Mouse (Mus musculus) megakaryocyte progenitor cell, adult 5-6 weeks (primary cell): Measurements from ENCODE around the gene Mknk1. TPM values are rescaled to one million over a fixed set of nuclear protein-coding genes. Genes with fewer than 3 reads are reported as not detected.

ENCODE experiments used
- ATAC-seq: replicated peaks from 2 replicates; pipeline ENCODE4 v1.8.0; 2016; ENCODE audit warnings: mild to moderate bottlenecking, moderate TSS enrichment, inconsistent platforms; ENCODE audit not compliant: poor library complexity
- total RNA-seq, 2 experiments: library from RNA; stranded (forward) in 1 of 2; stranded (reverse) in 1 of 2; fragments of 157-497, 149-512 nt in 1 of 2; fragments of 200-1000 nt in 1 of 2; gene quantifications; 2 replicates each; pipeline versions ENCODE4 v1.2.3 to v1.2.4; 2015 to 2017

Mknk1 gene
- total RNA-seq, 2 experiments from 2014 or later, result 16.9 to 48.3 TPM

DNA sequence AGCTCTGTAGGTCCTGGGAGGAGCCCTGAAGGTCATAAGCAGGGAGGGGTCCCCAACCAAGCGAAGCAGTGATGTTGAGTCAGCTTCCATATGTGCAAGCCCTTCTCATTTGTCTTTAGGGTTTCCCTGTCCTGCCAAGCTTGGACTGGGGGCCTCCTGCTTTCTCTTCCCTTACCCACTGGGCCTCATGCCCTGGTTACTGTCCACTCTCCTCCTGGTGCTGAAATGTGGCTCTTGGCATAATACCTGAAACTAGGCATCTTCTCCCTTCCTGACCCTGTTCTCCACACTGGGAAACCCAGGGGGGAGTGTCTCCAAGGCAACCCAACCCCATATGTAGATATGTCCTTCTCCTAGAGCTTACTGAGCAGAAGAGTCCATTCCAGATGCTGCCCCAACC is 47.9 kb downstream of the Mknk1 start:
- ATAC-seq, result peak; percentile 68

DNA sequence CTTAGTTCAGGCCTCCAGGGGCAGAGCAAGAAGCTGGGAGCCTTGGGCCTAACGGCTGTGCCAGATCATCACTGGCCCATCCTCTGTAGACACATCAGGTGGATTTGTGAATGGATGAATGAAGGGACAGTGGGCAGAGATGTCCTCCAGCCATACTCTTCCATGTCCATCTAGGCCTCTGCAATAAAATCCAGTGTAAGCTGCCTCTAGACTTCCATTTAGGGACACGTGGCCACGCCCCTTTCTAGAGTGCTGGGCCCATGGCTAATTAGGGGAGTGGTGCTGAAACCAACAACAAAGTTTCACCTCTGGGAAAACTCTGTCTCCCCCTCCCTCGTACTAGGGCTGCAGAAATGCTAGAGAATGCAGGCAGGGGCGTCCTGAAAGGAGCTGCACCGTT is 51.1 kb downstream of the Mknk1 start:
- ATAC-seq, result no peak

DNA sequence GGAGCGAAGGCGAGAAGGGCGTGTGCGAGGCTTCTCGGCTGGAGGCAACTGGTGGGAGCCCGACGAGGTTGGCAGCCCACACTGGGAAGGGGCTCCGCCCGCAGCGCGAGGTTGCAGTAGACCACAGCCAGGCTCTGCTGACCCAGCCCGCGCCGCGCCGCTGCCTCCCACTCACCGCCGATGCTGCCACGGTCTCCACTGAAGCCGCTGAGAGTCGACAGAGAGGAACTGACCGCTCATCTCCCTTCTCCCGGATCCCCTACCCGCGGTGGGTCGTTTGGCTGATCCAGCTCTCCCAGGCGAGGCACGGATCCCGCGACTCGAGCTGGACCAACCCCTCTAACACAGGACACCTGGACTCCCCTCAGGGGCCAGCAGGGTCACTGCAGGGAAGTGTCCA is 51.6 kb downstream of the Mknk1 start, which contains the start of gene 6430628N08Rik:
6430628N08Rik (plus strand) TSS at position 113 of the 400 bp plus-strand sequence.
- no peak for ATAC-seq

DNA sequence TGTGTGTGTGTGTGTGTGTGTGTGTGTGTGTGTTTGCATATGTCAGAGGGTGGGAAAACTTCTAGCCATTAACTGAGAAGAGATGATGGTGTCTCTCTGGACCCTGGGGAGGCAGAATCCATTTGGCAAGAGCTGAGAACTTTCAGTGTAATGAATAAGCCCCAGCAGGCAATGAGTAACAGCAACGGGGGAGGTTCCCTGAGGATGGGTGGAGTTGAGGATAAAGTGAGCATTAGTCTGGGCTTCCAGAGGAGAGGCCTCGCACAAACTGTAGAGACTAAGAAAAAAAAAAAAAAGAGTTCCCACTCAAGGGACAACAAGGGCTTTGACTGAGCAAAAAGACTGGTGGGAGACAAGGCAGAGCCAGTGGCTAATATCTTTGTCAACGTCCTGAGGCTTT is 55.3 kb downstream of the Mknk1 start:
- ATAC-seq, result no peak

DNA sequence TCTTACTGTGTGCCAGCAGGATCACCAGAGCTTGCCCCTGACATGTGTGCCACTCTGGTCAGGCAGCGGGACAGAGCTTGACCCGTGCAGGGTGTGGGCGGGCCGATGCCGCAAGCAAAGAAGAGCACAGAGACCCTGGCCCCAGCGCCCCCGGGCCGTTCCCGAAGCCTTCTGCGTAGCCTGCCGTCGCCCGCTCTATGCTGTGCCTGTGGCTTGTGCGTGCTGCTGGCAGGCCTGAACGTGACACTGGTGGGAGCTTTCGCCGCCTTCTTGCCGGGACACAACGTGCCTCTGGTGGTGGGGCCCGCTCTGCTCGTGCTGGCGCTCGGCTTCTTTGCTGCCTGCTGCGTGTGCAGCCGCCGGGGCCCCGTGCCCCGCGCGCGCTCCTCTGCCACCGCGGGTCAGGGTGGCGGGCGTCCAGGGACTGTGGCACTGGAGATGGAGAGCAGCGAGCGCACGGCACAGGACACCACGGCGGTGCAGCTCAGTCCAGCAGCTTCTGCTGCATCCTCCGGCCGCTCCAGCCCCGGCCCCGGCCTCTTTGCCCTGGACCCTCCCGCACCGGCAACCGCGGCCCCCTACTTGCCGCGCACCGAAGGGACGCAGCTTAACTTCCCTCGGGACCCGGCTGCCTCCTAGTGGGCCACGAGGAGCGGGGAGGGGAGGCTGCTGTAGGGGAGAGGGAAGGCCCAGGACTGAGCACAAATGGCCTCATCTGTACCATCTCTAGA is 59.1 kb downstream of the Mknk1 start:
- peak; percentile 38 for ATAC-seq

DNA sequence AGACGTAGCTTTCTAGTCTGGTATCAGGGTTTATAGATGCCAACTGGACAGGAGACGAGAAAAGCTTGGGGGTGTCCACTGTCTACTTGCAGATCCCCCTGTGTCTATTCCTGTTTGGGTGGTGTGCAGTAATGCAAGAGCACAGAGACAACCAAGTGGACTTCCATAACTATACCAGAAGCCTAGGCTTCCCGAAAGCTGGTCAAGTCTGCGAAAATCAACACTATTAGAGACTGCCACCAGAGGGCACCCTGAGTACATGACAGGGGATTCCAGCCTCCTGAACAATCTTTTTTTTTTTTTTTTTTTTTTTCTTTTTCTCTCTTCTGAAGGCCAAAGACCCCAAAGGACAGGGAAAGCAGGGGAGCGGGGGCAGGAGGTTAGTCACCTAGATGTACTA is 63.8 kb downstream of the Mknk1 start:
- peak; percentile 84 for ATAC-seq

DNA sequence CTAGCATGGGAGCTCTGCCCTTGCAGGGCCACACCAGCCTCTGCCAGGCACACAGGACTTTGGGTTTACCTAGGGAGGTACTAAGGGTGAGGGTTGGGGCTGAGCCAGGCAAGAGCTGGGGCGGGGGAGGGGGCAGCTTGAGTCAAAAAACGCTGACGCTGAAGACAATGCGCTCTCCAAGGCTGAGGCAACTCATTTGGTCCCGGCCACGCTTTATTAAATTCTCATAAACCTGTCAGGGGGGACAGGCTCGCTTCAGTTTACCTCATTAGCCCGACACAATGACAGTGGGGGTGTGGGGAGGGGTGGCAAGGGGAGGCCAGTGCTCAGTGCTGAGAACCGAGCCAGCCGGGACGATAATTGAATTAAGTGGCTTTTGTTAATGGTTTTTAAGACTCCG is 65.4 kb downstream of the Mknk1 start:
- no peak for ATAC-seq

DNA sequence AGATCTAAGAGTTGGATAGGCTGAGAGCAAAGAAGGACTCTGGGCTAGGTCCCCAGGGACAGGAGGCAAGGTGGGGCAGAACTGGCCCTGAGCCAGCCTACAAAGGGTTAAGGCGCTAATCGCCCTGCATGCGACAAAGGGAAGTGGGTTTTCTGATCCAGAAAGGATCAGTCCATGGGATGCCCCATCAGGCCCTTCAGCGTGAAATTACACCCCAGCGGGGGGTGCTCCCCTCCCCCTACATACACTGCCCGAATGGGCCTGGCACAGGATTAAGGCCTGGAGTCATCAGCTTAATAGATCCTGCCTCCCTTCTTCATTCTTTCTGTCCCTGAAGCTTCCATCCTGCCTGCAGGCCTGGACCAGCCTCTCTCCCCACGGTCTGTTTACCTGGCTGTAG is 66.7 kb downstream of the Mknk1 start:
- ATAC-seq, result no peak

DNA sequence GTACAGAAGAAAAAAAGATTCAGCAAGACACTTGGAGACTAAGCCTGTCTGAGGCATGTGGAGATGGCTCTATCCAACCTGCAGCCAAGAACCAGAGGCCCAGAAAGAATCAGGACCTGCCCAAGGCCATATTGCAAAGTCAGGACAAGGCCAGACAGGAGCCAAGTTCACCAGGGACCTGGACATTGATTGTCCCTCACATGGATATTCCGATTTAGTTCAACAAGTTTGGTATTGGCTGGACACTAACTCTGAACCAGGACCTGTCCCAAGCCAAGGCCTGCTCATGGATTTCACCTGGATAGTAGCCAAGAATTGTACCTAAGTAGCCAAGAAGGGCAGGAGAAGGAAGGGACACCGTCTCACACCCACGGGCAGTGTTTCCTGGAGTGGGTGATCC is 67.8 kb downstream of the Mknk1 start:
- no peak for ATAC-seq

DNA sequence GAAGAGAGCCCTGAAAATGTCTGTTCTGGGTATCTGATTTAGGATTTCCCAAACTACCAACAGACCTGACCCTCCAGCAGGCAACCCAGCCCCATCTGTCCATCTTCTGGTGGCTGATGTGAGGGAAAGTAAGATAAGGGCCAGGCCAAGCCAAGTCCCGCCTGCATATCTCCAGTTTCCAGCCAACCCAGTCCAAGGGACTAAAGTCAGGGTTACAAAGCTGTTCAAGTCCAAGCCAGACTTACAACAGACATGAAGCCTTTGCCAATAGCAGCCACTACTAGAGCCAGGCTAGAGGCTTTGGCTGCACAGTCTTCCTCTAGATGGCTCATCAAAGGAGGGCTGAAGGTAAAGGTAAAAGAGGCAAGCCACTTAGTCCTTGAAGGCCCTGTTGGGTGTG is 69.0 kb downstream of the Mknk1 start:
- ATAC-seq, result peak; percentile 23; the same call in 1 of the 2 replicates

DNA sequence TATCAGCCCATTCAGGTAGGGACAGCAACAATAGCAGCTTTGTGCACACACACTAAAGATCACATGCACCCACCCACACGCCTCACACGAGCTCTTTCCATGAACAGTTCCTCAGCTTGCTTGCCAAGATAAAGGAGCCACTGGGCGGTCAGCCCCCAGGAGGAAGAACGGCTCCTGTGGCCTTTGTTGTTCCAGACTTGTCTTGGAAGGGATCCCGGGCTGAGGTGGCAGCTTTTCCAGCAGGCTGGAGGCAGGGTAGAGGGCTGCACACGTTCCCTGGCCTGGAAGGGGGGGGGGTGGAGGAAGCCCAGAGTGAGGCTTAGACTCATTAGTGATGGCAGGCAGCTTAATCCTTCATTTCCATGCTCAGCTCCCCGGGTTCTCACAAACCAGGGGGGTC is 69.6 kb downstream of the Mknk1 start:
- no peak for ATAC-seq

DNA sequence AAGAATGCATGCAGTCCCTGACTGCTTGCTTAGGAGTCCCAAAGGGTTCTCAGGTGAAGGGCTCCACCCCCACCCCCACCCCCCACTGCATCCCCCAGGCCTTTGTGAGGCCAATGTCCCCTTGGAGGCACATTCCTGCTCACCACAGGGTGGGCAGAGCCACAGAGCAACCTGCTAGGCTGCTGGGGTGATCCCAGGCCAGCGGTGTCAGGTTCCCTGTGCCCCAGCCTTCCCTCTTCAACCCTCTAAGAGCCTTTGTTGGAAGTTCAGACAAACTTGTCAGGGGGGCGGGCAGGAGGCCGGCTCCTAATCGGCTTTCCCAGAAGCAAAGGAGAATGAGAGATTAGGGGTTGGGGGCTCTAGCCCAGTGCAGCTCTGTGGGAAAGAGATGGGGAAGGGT is 72.6 kb downstream of the Mknk1 start:
- ATAC-seq, result no peak

DNA sequence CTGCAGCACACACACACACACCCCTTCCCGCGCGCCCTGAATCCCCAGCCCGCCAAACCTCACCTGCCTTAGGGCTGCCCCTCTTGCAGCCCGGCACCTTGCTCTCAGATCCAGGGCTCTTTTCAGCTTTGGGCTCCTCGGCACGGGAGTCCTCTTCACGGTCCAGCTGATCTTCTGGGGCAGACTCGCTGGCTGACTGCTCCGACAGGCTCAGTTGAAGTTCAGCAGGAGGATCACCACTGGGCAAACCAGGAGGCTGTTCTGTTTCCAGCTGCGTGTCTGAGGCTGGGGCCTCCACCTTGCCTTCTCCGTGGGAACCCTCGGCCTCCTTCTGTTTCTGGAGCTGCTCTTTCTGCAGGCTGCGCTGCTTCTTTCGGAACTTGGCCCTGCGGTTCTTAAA is 80.9 kb downstream of the Mknk1 start:
- ATAC-seq, result no peak

DNA sequence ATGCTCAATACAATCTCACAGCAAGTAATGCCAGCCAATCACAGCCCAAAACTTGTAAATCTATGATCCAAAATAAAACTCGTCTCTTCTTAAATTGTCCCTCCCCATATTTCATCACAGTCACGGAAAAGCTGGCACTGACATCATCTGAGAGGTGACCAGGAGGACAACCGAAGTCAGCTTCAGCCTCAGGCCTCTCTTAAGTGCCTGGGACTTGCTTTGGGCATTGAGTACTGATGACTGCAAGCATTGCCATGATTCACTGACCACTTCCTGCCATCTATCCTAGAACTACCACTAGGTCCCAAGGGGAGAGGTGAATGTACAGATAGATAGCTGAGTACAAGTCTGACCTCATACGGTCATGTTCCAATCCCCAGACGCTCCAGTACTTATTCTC is 83.7 kb downstream of the Mknk1 start:
- no peak for ATAC-seq

DNA sequence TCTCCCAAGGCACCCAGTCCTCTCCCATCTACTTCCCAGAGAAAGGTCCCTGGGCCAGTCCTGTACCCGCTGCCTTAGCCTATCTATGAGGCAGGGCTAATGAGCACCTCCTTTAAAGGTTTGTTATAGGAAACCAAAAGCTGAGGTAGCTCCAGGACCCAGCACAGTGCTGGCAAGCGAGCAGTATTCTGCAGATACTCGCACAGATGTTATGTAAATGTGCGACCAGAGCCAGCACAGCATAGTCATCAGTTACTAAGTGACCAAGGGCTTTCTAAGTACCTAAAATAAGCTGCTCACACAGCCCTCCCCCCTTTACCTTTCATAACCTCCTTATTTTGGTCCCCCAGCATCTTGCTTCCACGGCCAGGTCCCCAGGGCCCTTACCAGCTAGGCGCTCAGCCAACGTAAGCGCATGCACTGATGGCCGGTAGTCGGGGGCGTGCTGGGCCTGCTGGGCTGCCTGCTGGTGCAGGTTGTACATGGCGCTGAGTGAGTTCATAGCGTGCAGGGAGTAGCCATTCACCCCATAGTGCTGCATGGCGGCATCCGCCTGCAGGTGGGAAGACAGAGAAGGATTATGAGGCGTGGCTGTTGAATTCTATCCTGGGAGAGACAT is 84.4 kb downstream of the Mknk1 start:
- no peak for ATAC-seq

DNA sequence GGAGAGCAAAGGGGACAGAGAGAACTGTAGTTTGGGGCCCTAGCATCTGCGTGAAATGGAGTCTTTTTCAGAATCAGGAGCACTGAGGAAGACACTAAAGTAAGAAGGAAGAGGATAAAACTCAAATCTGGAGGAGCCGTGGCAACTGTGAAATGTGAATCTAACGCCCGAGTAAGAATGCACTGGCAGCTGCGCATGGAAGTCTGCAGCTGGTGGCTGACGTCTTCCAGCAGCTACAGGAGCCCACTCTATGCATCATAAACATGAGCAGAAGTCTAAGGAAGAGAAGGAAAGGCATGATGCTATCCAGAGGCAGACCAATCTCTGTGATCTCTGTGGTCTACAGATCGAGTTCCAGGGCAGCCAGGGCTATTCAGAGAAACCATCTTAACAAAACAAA is 88.6 kb downstream of the Mknk1 start:
- ATAC-seq, result no peak

Other genes with a start within 250 kb of the Mknk1 start
- not detected in 2 replicates for gene Cyp4a32, start 238.2 kb upstream of the Mknk1 start, total RNA-seq (2015)
- gene Cyp4a32, start 238.2 kb upstream of the Mknk1 start, total RNA-seq (2017), result not detected in 2 replicates
- gene Cyp4b1, start 191.5 kb upstream of the Mknk1 start, total RNA-seq (2015), result not detected in 2 replicates
- gene Cyp4b1, start 191.5 kb upstream of the Mknk1 start, total RNA-seq (2017), result not detected in 2 replicates
- 59.8 and 64.1 TPM in 2 replicates for gene Efcab14, start 101.5 kb upstream of the Mknk1 start, total RNA-seq (2015)
- gene Efcab14, start 101.5 kb upstream of the Mknk1 start, total RNA-seq (2017), result 19.9 and 32.8 TPM in 2 replicates
- gene Tex38, start 58.2 kb upstream of the Mknk1 start, total RNA-seq (2015), result not detected in 2 replicates
- not detected in 2 replicates for gene Tex38, start 58.2 kb upstream of the Mknk1 start, total RNA-seq (2017)
- gene Atpaf1, start 54.4 kb upstream of the Mknk1 start, total RNA-seq (2015), result 32.1 and 33.7 TPM in 2 replicates
- 11.5 and 21.2 TPM in 2 replicates for gene Atpaf1, start 54.4 kb upstream of the Mknk1 start, total RNA-seq (2017)
- 2.3 and 3.9 TPM in 2 replicates for gene Mob3c, start 11.1 kb upstream of the Mknk1 start, total RNA-seq (2015)
- 4.4 and 7.2 TPM in 2 replicates for gene Mob3c, start 11.1 kb upstream of the Mknk1 start, total RNA-seq (2017)
- gene Kncn, start 45.2 kb downstream of the Mknk1 start, total RNA-seq (2015), result 0.12 TPM in 1 of 2 replicates, not detected in the other
- 0.24 TPM in 1 of 2 replicates, not detected in the other for gene Kncn, start 45.2 kb downstream of the Mknk1 start, total RNA-seq (2017)
- gene 6430628N08Rik, start 51.5 kb downstream of the Mknk1 start, total RNA-seq (2015), result not detected in 2 replicates
- gene 6430628N08Rik, start 51.5 kb downstream of the Mknk1 start, total RNA-seq (2017), result not detected in 2 replicates
- not detected in 2 replicates for gene Dmbx1, start 100.7 kb downstream of the Mknk1 start, total RNA-seq (2015)
- gene Dmbx1, start 100.7 kb downstream of the Mknk1 start, total RNA-seq (2017), result not detected in 2 replicates
- gene Faah, start 178.7 kb downstream of the Mknk1 start, total RNA-seq (2015), result 0.83 and 1.2 TPM in 2 replicates
- gene Faah, start 178.7 kb downstream of the Mknk1 start, total RNA-seq (2017), result 0.58 and 1.7 TPM in 2 replicates
- gene Nsun4, start 214.7 kb downstream of the Mknk1 start, total RNA-seq (2015), result 8.2 and 8.9 TPM in 2 replicates
- gene Nsun4, start 214.7 kb downstream of the Mknk1 start, total RNA-seq (2017), result 8.7 and 8.9 TPM in 2 replicates
- gene Uqcrh, start 235.9 kb downstream of the Mknk1 start, total RNA-seq (2015), result 497 and 547 TPM in 2 replicates
- gene Uqcrh, start 235.9 kb downstream of the Mknk1 start, total RNA-seq (2017), result 395 and 400 TPM in 2 replicates
- gene Lrrc41, start 236.1 kb downstream of the Mknk1 start, total RNA-seq (2015), result 19.9 and 22.1 TPM in 2 replicates
- gene Lrrc41, start 236.1 kb downstream of the Mknk1 start, total RNA-seq (2017), result 16.1 and 23.7 TPM in 2 replicates